Mouse (Mus musculus): ENCODE results near the gene Rab5c. TPM values are rescaled to one million over a fixed set of nuclear protein-coding genes. Genes with fewer than 3 reads are reported as not detected.
A peak's percentile ranks its signal among the peaks of the same experiment; 100 is the strongest.

Rab5c gene
- total RNA-seq, 1 experiment from 2014 or later: 171 TPM

DNA sequence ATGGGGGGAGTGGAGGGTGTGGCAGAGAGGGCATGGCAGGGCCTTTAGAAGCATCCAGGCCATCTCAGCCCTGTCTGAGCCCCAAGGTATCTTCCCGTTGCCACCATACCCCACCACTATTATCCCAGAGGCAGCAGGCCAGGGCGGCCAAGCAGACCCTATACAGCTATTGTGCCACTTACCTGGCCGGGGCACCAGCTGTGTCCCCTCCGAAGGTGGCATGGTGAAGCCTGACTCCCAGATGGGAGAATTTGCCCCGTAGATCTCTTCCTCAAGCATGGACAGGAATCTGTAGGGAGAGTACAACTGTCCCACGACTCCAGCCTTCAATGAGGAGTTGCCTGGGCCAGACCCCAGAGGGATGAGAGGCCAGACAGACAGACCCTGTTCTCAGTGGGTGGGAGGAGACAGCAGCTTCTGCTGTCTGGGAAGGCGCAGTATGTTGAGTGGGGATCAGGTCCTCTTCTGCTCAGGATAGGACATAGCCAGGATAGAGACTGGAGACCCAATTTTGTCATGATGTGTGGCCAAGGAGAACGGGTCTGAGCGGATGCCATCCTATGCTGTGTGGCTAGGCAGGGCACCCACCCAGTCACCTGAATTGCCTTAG is 28.7 kb downstream of the Rab5c start:
- ATAC-seq (replicated peaks; ENCODE audit: insufficient number of reproducible peaks, low FRiP score, low TSS enrichment, poor library complexity, severe bottlenecking): no peak

DNA sequence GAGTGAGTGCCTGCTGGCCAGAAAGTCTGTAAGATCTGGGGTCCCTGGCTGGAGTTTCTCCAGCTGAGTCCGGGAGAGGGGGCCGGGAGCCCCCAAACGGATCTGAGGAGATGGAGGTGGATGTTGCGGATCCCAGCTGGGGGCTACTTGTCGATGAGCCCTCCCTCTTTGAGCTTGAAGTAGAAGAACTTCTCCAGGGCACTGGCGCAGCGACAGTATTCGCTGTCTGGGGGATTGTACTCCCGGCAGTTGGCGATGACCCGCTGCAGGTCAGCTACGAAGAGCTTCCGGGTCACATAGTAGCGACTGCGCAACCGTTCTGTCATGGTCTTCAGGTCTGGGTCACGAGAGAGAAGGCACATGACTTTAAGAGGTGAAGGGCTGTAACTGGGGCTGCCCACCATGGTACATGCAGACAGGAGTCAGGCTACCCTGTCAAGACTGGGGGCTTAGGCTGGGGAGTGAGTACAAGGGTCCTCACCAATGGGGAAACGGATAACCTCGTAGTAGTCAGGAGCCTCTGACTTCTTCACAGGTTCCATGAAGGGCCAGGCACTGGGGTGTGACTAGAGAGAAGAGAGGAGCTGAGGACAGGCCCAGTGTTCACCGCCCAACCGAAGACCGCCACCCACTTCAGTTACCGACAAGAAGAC is 32.8 kb downstream of the Rab5c start:
- ATAC-seq (replicated peaks; ENCODE audit: insufficient number of reproducible peaks, low FRiP score, low TSS enrichment, poor library complexity, severe bottlenecking): no peak

DNA sequence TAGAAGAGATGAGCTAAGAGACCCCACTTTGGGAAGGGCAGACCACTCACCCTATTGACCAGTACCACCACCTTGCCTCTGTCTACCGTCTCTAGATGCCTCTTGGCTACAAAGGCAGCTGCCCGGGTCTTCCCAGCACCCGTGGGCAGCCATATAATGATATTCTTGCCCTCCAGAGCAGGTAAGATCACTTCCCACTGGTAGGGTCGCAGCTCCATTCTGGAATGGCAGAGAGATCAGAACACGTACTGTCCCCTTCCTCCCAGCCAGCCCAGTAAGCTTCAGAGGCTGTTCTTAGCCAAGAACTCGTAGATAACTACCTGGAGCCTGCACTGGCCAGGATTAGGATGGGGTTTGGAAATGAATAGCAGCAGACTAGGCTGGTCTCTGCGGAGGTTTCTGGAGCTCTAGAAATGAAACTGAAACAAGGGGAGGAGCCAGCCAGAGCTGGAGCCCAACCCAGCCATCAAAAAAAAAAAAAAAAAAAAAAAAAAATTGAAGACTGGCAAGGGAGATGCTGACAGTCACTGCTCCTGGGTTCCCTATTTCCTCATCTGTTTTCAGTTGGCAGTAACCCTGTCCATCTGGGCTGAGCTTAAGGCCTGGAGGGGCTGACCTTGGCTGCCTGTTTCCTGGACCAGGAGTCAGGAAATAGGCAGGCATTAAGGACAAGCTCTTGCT is 34.0 kb downstream of the Rab5c start, which contains the start of gene Dhx58:
TSS of gene Dhx58 (minus strand) at position 421 of the 681 bp plus-strand sequence.
- 0 out of 2 replicates have a peak, but pooled peaks have one; percentile 15 for ATAC-seq (replicated peaks; ENCODE audit: insufficient number of reproducible peaks, low FRiP score, low TSS enrichment, poor library complexity, severe bottlenecking)

DNA sequence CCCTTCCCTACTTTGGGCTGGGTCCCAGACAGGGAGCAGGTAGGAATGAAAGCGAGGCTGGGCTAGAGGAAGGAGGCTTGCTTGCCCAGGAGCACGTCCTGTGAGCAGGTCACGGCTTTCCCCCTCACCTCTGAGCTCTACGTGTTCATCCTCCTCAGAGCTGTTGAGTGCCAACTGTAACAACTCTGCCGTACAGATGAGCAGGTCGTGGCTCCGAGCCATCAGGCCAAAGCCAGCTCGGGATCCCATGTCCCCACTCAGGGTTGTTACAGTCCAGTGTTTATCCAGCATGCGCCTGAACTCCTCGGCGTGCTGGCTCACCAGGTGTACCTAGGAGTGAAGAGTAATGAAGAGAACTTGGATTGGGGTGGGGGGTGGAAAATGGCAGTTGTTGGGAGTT is 34.6 kb downstream of the Rab5c start:
- no peak for ATAC-seq (replicated peaks; ENCODE audit: insufficient number of reproducible peaks, low FRiP score, low TSS enrichment, poor library complexity, severe bottlenecking)

DNA sequence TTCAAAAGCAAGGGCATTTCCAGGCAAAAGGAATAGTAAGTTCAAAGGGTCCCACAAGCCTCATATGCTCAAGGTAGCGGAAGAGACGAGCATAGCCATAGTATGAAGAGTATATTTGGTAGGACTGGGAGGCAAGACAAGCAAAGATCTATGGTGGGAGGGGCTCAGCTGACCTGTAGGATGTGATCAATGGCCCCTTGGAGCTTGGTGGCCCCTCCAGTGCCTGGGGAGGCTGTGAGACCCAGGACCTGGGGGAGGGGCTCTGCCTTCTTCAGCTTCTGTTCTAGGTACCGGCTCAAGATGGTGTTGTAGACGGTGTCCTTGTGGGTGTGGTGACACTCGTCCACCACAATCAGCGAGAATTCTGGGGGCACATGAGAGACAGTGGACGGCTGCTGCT is 35.1 kb downstream of the Rab5c start:
- no peak; the same call in 1 of the 2 replicates for ATAC-seq (replicated peaks; ENCODE audit: insufficient number of reproducible peaks, low FRiP score, low TSS enrichment, poor library complexity, severe bottlenecking)

DNA sequence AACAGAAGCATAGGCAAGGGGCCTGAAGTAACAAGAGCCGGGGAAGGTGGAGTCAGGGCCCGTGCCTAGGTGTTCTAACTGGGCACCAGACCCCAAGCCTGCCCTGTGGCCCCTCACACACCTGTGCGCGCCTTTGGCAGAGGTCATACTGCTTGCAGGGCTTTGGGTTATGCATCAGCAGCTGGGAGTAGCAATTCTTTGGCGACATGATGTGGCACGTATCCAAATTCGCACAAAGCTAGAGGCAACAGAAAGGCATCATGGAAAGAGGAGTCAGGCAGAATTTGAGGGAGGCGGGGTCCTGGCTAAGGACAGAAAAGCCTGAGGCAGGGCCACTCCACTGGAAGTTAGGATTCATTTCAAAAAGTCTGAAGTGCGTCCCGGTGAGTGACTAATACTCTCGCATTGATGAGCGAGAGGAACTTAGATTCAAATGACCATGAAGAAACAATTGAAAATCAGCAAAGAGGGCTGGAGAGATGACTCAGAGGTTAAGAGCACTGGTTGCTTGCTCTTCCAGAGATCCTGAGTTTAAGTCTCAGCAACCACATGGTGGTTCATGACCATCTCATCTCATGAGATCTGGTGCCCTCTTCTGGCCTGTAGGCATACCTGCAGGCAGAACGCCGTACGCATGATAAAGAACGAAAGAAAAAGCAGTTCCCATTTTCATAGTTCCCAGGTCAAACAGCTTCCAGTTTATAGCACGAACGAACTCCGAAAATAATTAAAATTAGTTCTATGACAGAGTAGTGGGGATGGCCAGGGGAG is 35.7 kb downstream of the Rab5c start:
- peak; percentile 58 for ATAC-seq (replicated peaks; ENCODE audit: insufficient number of reproducible peaks, low FRiP score, low TSS enrichment, poor library complexity, severe bottlenecking)

DNA sequence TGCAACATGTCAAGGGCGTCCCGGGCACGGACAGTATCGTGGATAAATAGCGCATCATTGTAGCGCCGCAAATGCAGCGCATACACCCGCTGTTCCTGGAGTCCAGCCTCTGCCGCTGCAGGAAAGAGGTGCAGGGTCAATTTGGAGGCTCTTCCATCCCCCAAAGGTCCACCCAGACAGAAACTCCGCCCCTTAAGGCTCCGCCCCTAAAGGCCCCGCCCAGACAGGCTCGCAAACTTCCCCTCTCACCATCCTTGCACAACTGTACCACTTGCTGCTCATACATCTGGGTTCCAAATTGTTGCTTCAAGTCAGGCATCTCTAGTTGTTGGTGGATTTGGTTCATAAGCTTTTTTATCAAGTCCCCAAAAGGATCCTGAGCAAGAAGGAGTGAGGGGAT is 36.7 kb downstream of the Rab5c start:
- peak; percentile 60 for ATAC-seq (replicated peaks; ENCODE audit: insufficient number of reproducible peaks, low FRiP score, low TSS enrichment, poor library complexity, severe bottlenecking)

DNA sequence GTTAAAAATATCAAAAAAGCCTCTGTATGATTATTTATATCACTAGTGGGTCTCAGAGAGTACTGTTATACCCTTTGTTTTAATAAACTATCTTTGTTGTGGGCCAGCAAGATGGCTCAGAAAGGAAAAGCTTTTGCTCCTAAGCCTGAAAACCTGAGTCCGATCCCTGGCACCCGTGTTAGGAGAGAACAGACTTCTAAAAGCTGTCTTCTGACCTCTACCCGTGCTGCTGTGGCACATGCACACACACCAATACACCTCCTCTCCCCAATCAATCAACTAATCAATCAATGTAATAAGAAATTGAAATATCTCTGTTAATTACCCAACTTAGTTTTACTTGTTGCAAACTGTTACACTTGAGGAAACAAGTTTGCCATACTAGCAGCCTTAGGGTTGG is 37.3 kb downstream of the Rab5c start:
- no peak for ATAC-seq (replicated peaks; ENCODE audit: insufficient number of reproducible peaks, low FRiP score, low TSS enrichment, poor library complexity, severe bottlenecking)

DNA sequence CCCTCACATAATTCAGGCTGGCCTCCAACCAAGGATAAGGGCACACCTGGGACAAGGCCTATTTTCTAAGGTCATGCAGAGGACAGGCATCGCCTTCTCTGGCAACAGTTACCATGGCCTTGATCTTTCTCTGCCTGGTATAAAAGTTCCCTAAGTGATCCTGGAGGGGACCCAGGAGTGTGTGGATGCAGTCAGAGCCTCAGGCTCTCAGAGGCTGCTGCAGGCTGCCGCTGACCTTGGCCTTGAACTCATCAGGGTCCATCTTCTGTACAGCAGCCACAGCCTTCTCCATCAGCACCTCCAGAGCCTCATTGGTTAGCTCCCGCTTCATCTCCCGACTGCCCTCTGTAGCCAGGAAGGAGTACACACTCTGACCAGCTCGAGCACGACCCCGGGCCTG is 40.1 kb downstream of the Rab5c start:
- no peak for ATAC-seq (replicated peaks; ENCODE audit: insufficient number of reproducible peaks, low FRiP score, low TSS enrichment, poor library complexity, severe bottlenecking)

DNA sequence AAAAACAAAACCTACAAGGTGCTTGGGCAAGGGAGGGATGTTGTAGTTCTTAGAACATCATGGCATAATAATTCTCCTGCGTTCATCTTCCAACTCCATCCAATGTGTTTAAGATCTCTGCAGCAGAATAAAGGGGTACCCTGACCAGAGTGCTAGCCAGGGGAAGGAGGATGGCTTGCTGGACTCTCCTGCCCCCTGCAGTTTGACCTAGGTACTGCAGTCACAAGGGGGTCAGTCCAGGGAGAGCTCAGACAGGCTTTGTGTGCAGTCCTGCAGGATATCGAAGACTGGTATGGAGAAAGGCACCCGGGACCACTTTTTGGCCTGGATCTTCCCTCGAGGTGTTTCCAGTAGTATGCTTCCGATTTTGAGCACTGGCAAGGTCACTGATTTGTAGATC is 43.1 kb downstream of the Rab5c start:
- peak; percentile 77 for ATAC-seq (replicated peaks; ENCODE audit: insufficient number of reproducible peaks, low FRiP score, low TSS enrichment, poor library complexity, severe bottlenecking)

DNA sequence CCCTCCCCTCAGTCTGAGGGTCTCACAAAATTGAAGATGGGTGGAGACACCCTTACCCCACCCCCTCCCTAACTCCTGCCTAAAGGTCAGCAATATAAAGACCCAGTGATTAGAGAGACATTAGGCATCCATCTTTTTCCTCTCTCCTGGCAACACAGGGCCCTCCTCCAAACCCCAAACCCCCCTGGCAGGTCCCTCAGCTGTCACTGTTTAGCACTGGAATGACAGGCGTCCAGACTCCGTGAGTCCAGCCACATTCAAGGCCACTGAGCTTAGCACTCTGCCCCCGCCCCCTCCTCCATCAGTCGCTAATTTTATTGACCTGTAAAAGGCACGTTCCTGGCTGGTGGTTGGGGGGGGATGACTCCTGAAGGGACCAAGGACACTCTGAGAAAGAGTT is 44.9 kb downstream of the Rab5c start:
- no peak for ATAC-seq (replicated peaks; ENCODE audit: insufficient number of reproducible peaks, low FRiP score, low TSS enrichment, poor library complexity, severe bottlenecking)

DNA sequence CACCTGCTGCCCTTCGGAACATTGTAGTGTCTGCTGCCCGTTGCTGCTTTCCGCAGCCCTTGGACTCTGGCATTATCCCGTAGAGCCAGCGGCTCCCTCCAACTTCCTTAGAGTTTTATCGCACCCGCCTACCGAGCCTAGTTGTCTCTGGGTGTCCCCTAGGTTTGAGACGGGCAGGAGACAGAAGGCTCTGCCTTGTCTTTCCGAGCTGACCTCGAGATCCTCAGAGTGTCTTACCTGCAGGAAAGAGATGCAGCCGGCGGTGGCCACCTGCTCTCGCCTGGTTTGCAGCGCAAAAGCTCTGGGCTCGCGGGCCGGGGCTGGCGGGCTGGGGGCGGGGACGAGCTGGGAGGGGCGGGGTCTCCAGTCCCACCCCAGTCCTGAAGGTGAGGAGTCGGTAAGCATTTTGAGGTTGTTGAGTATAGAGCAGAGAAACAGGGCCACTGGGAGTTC is 45.8 kb downstream of the Rab5c start, which contains the start of gene Zfp385c:
TSS of gene Zfp385c (minus strand) at position 292 of the 453 bp plus-strand sequence.
- ATAC-seq (replicated peaks; ENCODE audit: insufficient number of reproducible peaks, low FRiP score, low TSS enrichment, poor library complexity, severe bottlenecking): no peak

DNA sequence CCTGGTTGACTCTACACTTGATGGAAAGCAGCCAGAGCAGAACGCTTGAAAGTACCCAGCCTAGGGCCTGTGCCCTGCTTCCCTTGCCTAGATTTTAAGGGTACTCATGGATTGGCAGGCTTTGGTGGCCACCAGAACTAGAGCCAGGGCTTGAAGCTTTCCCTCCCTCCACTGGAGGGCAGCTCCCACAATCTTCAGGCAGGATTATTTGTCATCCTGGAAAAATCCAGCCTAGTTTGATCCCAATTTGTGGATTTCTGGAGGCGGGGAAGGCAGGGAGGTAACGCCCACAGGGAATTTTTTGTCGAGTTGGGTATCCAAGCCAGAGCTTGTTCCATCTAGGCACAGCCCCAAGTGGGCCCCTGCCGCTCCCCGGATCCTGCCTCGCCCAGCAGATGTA is 47.6 kb downstream of the Rab5c start:
- ATAC-seq (replicated peaks; ENCODE audit: insufficient number of reproducible peaks, low FRiP score, low TSS enrichment, poor library complexity, severe bottlenecking): no peak

DNA sequence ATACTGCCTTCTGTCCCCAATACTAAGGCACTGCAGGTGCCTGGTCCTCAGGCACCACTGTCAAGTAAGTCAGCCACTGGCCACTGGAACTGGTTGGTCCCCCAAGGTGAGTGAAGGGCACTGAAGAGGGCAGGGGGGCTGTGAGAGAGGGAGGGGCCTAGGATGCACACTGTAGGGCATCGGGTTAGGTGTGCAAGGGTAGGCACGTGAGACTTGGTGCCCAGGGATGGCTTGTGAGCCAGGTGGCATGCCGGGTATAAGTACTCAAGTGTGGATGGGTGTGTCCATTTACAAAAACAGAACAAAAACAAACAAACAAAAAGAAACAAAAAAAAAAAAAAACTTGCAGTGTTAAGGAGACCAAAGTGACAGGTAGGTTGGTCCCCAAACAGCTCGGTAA is 49.6 kb downstream of the Rab5c start:
- no peak for ATAC-seq (replicated peaks; ENCODE audit: insufficient number of reproducible peaks, low FRiP score, low TSS enrichment, poor library complexity, severe bottlenecking)

DNA sequence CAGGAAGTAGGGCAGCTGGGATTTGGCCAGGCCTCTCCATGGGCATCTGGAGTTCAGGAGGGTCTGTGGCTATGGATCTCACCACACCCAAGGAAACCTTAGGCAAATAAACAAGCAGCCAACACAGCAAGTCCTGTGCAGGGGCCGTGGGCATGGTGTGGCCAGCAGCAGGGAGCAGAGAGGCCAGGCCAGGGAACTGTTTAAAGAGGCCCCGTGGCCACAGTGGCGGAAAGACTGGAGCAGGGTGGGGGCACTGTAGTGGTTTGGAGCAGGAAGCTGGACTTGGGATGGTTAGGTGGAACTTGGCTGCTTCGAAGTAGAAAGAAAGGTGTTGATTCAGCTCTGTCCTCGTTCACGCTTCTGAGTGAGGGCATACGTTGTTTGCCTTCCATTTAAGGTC is 50.8 kb downstream of the Rab5c start:
- ATAC-seq (replicated peaks; ENCODE audit: insufficient number of reproducible peaks, low FRiP score, low TSS enrichment, poor library complexity, severe bottlenecking): no peak

DNA sequence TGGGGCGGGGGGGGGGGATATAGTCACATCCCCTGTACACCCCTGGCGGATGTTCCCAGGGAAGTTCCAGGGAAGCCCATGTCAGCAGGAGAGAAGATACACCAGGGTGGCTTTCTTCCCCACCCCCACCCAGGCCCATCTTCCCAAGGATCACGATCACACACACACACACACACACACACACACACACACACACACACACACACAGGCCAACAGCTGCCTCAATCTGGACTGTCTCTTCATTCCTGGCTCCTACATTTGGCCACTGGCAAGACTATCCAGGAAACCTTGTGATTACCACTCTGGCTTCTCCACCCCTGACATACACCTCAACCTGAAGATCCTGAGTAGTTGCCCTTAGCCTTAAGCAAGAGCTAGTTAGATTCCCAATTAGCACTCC is 52.6 kb downstream of the Rab5c start:
- ATAC-seq (replicated peaks; ENCODE audit: insufficient number of reproducible peaks, low FRiP score, low TSS enrichment, poor library complexity, severe bottlenecking): no peak

DNA sequence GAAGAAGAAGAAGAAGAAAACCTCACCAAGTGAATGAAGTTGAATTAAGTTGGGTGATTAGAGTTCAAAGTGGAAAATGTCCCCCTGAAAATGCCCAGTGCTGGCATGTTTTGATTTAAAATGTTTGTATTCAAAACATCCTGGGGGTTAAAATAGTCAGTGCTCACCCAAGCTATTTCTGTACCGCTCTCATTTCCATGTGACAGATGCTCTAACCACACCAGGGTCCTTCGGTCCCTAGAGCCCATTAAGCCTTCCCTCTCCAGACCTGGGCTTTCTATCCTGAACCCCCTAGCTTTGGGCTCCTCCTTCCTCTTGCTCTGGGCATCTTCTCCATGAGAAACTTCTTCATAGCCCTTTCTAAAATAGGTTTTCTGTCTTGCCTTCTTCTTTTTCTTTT is 53.9 kb downstream of the Rab5c start:
- no peak for ATAC-seq (replicated peaks; ENCODE audit: insufficient number of reproducible peaks, low FRiP score, low TSS enrichment, poor library complexity, severe bottlenecking)

DNA sequence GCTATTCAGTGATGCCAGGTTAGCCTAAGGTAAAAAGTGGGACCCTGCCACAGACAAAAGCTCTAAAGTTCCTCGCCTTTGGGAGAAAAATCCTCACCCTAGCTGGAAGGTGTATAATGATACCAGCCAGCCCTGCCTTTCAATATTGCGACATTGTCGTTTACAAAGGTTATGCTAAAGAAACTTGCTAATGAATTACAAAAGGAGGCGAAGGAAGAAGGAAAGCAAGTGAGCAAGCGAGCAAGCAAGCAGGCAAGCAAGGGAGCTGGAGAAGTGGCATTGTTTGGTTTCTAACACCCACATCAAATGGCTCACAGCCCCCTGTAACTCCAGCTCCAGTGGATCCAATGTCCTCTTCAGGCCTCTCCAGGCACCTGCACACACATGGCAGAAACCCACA is 55.5 kb downstream of the Rab5c start:
- ATAC-seq (replicated peaks; ENCODE audit: insufficient number of reproducible peaks, low FRiP score, low TSS enrichment, poor library complexity, severe bottlenecking): no peak

DNA sequence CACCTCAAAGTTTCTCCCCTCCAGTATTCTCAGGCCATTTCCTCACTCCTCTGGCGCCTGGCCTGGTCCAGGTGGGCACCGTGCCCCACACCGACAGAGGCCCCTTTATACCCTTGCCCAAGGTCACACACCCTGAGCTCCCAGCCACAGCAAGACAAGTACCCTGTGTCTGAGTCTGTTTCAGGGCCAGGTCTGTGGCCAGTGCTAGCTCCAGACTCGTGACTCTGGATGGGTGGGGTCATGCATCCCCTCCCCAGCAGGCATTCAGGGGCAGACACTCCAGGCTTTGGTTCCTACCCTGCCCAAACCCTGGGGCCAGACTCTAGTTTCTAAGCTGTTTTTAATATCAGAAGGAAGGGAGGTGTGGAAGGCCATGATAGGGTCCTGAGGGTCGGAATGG is 56.2 kb downstream of the Rab5c start:
- no peak for ATAC-seq (replicated peaks; ENCODE audit: insufficient number of reproducible peaks, low FRiP score, low TSS enrichment, poor library complexity, severe bottlenecking)

Data from monocyte, adult 5-6 weeks (primary cell).